Mouse (Mus musculus): ENCODE data around the gene Aldh9a1. TPM values are rescaled to one million over a fixed set of nuclear protein-coding genes. Genes with fewer than 3 reads are reported as not detected.
"Not testable (repeated sequence)": the region's sequence is repeated elsewhere in the genome, so short reads cannot be mapped to it uniquely, and the experiment has no call there.

Aldh9a1 gene
- total RNA-seq, 2 experiments from 2014 or later: 3.8 to 4.8 TPM

DNA sequence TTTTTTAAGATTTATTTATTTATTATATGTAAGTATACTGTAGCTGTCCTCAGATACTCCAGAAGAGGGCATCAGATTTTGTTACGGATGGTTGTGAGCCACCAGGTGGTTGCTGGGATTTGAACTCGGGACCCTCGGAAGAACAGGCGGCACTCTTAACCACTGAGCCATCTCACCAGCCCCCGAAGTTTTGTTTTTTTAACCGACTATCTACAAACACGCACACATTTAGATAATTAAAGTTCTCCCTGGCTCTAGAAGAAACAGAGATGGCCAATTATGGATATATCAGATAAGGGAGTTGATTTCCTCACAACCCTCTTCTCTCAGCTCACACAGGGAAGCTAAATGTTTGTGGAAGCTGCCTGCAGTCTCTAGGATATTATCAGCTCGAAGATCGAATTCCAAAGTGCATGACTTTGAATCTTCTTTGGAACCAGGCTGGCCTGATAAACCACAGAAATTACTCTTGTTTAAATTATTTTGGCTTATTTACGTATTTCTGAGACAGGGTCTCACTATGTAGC, 3.7 kb upstream of the Aldh9a1 start:
- intact Hi-C loops (cut with DNase I; ENCODE audit: low total_unique reads): not testable (repeated sequence)

GRCm38 (mm10) chr1:167349206-167349605, 585 bp upstream of the Aldh9a1 start:
- DNase-seq; intact Hi-C loops (cut with DNase I; ENCODE audit: low total_unique reads): not testable (repeated sequence)

More for the DNA sequence above, 3.7 kb upstream of the Aldh9a1 start:
- not testable (repeated sequence) for DNase-seq

GRCm38 (mm10) chr1:167350597-167351415, 1.0 kb downstream of the Aldh9a1 start:
- intact Hi-C loops (cut with DNase I; ENCODE audit: low total_unique reads): no loop called here
- no peak for DNase-seq

DNA sequence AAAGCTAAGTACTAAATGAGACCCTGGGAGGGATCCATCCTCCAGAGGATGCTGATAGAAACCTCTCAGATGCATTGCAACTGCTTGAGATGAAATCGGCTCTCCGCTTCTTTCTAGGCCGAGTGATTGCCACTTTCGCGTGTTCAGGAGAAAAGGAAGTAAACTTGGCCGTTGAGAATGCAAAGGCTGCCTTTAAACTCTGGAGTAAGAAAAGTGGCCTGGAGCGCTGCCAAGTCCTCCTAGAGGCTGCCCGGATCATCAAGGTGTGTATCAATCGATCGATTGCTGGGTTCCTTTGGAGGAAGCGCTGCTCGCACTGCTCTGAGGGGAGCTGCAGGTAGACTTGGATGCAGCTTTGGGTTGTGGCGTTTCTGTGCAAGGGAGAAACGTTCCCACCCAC, 2.6 kb downstream of the Aldh9a1 start:
- intact Hi-C loops (cut with DNase I; ENCODE audit: low total_unique reads): no loop called here
- DNase-seq: no peak

DNA sequence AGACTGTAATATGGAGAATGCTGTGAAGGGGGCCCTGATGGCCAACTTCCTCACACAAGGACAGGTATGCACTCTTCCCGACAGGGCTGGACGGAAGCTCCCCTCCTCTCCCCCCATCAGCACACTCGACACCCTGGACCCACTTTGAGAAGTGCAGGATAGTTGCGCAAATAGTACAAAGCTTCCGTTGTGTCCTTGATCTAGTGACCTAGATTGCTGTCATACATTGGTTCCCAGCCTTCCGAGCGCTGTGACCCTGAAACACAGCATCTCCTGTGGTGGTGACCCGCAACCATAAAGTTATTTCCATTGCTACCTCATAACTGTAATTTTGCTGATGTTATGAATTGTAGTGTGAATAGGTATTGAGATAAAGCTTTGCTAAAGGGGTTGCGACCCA, 7.6 kb downstream of the Aldh9a1 start:
- no peak for DNase-seq
- intact Hi-C loops (cut with DNase I; ENCODE audit: low total_unique reads): no loop called here

GRCm38 (mm10) chr1:167358731-167359130, 8.9 kb downstream of the Aldh9a1 start:
- DNase-seq: no peak
- intact Hi-C loops (cut with DNase I; ENCODE audit: low total_unique reads): no loop called here

- intact Hi-C loops (cut with DNase I; ENCODE audit: low total_unique reads): no loop called here
- DNase-seq: no peak
Measured at GRCm38 (mm10) chr1:167360268-167360667, 10.5 kb downstream of the Aldh9a1 start.

DNA sequence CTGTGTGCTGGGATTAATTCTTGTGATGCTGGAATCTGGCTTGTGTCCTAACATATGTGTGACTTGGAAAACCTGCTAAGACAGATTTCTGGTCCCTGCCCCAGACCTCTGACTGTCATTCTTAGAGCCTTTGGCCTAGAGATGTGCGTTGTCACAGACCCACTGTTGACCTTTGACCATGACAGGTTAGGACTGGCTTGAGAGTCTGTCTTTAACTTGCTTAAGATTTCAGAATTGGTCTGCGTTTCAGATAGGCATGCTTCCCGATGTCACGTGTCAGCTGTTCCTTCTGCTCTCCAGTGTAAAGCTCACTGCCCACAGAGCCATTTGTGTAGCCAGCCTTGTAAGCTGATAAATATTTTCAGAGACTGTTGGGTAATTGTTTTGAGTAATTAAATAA, 13.0 kb downstream of the Aldh9a1 start:
- intact Hi-C loops (cut with DNase I; ENCODE audit: low total_unique reads): no loop called here
- no peak for DNase-seq

DNA sequence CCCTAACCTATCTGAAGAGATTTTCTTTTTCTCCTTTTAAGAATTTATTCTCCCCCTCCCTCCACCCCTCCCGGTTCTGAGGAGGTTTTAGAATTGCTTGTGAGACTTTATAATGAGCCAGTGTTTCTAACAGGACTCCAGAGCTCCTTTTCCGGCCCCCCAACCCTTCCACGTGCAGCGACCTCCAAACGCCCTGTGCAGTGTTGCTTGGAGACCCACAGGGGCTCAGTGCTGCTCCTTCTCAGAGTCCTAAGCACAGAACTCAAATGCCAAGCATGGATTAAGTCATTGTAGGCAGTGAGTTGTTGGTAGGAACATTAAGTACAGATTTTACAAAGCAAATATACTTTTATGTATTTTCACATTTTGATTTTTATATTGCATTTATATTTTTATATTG, 13.5 kb downstream of the Aldh9a1 start:
- DNase-seq: no peak
- intact Hi-C loops (cut with DNase I; ENCODE audit: low total_unique reads): no loop called here

- DNase-seq: no peak
- intact Hi-C loops (cut with DNase I; ENCODE audit: low total_unique reads): no loop called here
Measured at GRCm38 (mm10) chr1:167365808-167366207, 16.0 kb downstream of the Aldh9a1 start.

DNA sequence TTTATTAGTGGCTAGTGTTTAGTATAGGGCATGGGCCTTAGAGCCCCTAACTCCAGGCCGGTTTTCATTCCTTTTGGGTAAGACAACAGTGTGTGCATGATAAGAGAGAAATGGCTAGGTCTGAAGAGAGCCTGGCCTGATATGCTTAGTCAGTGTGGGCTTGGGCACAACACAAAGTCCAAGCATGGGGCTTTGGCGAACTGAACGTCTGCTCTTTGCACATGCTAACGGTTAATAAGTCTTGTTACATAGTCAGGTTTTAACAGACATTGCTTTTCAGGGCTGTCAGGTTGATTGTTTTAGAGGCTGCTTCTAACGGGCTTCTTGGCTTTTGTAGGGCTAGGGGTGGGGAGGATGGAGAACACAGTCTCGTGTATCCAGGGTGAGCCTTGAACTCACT, 16.8 kb downstream of the Aldh9a1 start:
- no peak for DNase-seq
- intact Hi-C loops (cut with DNase I; ENCODE audit: low total_unique reads): no loop called here

- no peak for DNase-seq
- intact Hi-C loops (cut with DNase I; ENCODE audit: low total_unique reads): no loop called here
Measured at GRCm38 (mm10) chr1:167368018-167368417, 18.2 kb downstream of the Aldh9a1 start.

DNA sequence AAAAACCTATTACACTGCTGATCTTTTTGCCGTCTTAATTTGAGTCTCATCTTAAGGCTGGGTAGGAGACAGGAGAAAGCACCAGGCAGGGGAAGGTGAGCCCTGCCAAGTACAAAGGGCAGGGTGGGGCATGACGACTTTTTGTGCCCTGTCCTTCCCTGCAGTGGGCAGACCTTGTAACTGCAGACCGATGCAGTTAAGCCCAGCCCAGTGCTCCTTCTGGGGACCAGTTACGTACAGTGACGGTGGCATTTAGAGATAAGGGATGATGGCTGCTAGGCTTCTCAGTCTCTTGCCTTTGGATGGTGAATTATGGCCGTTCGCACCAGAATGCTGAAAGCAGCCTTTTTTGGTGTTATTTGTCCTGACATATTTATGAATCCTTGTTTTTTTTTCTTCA, 18.7 kb downstream of the Aldh9a1 start:
- intact Hi-C loops (cut with DNase I; ENCODE audit: low total_unique reads): no loop called here
- no peak for DNase-seq

GRCm38 (mm10) chr1:167369905-167370304, 20.1 kb downstream of the Aldh9a1 start:
- intact Hi-C loops (cut with DNase I; ENCODE audit: low total_unique reads): no loop called here
- peak; percentile 83 for DNase-seq

GRCm38 (mm10) chr1:167372739-167373138, 22.9 kb downstream of the Aldh9a1 start:
- no peak for DNase-seq
- intact Hi-C loops (cut with DNase I; ENCODE audit: low total_unique reads): no loop called here

GRCm38 (mm10) chr1:167374003-167374784, 24.4 kb downstream of the Aldh9a1 start:
- no peak for DNase-seq
- intact Hi-C loops (cut with DNase I; ENCODE audit: low total_unique reads): no loop called here

GRCm38 (mm10) chr1:167374942-167375341, 25.2 kb downstream of the Aldh9a1 start:
- intact Hi-C loops (cut with DNase I; ENCODE audit: low total_unique reads): no loop called here
- no peak for DNase-seq

- DNase-seq: no peak
- intact Hi-C loops (cut with DNase I; ENCODE audit: low total_unique reads): no loop called here
Measured at GRCm38 (mm10) chr1:167378019-167378418, 28.2 kb downstream of the Aldh9a1 start.

- intact Hi-C loops (cut with DNase I; ENCODE audit: low total_unique reads): no loop called here
- DNase-seq: no peak
Measured at GRCm38 (mm10) chr1:167379751-167380150, 30.0 kb downstream of the Aldh9a1 start.

- intact Hi-C loops (cut with DNase I; ENCODE audit: low total_unique reads): no loop called here
- DNase-seq: no peak
Measured at GRCm38 (mm10) chr1:167380223-167380622, 30.4 kb downstream of the Aldh9a1 start.

All from gastrocnemius, postnatal 14 days (tissue).